Mouse (Mus musculus) lung, adult 2 months (tissue): Measurements from ENCODE around the gene Rnf115.

ENCODE experiments used
- CTCF ChIP-seq: fragments of 200-500 bp; IDR thresholded peaks from 2 replicates; pipeline ENCODE4 v1.5.1; 2011; ENCODE audit warnings: mild to moderate bottlenecking, low read length, control low read depth; ENCODE audit not compliant: insufficient read depth
- POLR2A ChIP-seq: fragments of 200-500 bp; IDR thresholded peaks from 2 replicates; pipeline ENCODE4 v1.6.1; 2011; ENCODE audit warnings: low read depth, mild to moderate bottlenecking, control low read depth, low read length, borderline replicate concordance; ENCODE audit errors: extremely low read depth

GRCm38 (mm10) chr3:96821581-96821980, 94.1 kb downstream of the Rnf115 start:
- TF ChIP-seq CTCF, result no peak
- TF ChIP-seq POLR2A, result no peak
